Mouse (Mus musculus): ENCODE data around the gene C87499.

C87499 gene

GRCm38 (mm10) chr4:88634311-88634710 lies at the start of gene C87499:
C87499 (minus strand) TSS chr4:88634411.
- DNase-seq (ENCODE audit: low spot score in 2 of 2): no peak

- no peak for DNase-seq (ENCODE audit: low spot score in 2 of 2)
Measured at GRCm38 (mm10) chr4:88683812-88684211, 49.6 kb upstream of the C87499 start, which contains the start of gene Ifna2. Ifna2 (minus strand) TSS chr4:88683912.

- no peak for DNase-seq (ENCODE audit: low spot score in 2 of 2)
Measured at GRCm38 (mm10) chr4:88681353-88681752, 47.1 kb upstream of the C87499 start.

- DNase-seq (ENCODE audit: low spot score in 2 of 2): peak in 1 of 2 experiments; percentile 34
Measured at GRCm38 (mm10) chr4:88680362-88680761, 46.2 kb upstream of the C87499 start.

DNA sequence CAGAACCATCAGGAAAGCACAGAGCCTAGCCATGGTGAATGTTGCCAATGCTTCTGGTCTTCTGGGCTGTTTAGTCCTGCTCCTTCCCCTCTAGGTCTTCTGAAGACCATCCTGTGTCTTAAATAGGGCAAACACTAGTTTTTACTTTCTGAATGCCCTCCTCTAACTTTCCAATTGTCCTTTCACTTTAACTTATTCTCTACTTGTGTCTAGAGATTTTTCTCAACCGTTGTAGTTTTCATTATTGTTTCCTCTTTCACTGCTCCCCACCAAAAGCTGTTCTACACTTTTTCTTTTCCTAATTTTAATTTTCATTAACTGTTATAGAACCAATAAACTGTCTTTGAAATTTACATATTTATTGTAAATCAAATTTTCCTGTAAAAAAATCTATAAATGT lies 42.6 kb upstream of the C87499 start, which contains the start of gene Ifna16:
Gene Ifna16 (minus strand): TSS at position 101 of the 400 bp plus-strand sequence.
- no peak for DNase-seq (ENCODE audit: low spot score in 2 of 2)

GRCm38 (mm10) chr4:88655461-88655860 lies 21.2 kb upstream of the C87499 start:
- no peak for DNase-seq (ENCODE audit: low spot score in 2 of 2)

DNA sequence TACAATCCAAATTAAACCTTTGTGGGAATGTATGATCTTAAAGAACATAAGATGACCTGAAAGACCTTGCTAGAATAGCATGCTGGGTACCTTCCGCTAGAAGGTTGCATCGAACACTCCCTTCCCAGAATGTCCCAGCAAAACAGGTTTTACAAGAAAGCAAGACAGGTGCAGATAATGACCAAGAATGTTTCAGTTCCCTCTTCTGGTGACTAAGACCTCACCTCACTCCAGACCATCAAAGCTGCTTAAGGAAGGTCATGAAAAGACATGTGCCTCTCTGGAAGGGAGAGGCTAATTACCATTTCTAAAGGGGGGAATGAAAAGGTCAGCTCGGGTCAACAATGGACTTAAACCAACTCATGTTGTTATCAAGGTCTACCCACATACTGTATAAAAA lies 19.4 kb upstream of the C87499 start:
- no peak for DNase-seq (ENCODE audit: low spot score in 2 of 2)

GRCm38 (mm10) chr4:88644359-88644758 lies 10.1 kb upstream of the C87499 start, which contains the start of gene Ifna13:
Ifna13 (minus strand) TSS chr4:88644459.
- no peak for DNase-seq (ENCODE audit: low spot score in 2 of 2)

DNA sequence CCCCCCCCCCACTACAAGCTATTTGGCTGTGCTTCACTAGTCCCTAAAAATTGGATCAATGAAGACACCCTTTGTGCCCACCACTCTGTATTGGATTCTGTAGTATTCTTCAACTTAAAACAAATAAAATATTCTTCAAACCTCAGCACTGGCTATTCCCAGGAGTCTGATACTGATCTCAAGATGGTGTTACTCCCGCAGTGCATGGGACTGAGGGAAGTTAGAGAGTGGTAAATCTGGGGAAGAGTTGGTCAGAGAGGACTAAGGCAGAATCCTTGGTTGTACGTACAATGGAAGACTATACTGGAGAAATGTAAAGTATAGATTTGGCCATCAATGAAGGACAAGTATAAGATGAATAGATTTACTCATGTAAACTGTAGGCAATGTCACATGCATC lies 8.3 kb upstream of the C87499 start:
- no peak for DNase-seq (ENCODE audit: low spot score in 2 of 2)

- DNase-seq (ENCODE audit: low spot score in 2 of 2): peak; percentile 83 to 86
Measured at GRCm38 (mm10) chr4:88641077-88641831, 7.0 kb upstream of the C87499 start.

DNA sequence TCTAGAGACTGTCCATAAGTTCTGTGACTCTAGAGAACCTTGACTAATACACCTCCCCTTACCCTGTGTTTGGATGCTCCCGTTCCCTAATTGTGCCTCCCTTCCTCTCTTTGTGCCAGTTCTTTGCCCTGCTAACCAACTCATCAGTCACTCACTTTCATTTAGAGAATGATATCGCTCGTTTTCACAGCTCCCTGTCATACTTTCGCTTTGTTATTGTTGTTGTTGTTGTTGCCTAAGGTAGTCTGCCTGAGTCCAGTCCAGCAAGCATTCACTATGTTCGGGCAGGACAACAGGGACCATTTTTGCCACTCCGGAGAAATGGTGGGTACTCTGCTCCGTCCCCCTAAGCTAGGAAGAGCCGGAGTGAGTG lies 6.5 kb upstream of the C87499 start:
- no peak for DNase-seq (ENCODE audit: low spot score in 2 of 2)

DNA sequence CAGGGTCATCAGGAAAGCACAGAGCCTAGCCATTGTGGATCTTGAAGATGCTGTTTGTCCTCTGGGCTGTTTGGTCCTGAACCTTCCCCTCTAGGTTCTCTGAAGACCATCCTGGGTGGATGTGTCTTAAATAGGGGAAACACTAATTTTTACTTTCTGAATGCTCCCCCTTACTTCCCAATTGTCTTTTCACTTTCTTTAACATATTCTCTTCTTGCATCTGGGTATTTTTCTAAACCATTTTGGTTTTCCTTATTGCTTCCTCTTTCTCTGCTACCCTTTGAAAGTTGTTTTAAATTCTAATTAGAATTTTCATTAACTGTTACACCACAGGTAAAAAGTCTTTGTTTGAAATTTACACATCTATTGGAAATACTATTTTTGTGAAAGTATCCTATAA lies 30.9 kb downstream of the C87499 start, which contains the start of gene Ifna12:
Gene Ifna12 (minus strand): TSS at position 101 of the 400 bp plus-strand sequence.
- DNase-seq (ENCODE audit: low spot score in 2 of 2): no peak

DNA sequence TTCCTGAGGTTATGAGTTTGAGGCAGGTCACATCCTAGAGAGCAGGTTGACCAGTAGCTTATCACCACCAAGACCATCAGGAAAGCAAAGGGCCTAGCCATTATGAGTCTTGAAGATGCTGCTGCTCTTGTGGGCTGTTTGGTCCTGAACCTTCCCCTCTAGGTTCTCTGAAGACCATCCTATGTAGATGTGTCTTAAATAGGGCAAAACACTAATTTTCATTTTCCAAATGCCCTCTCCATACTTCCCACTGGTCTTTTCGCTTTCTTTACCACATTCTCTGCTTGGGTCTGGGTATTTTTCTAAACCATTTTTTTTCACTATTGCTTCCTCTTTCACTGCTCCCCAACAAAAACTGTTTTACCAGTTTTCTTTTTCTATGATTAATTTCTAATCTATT lies 41.9 kb downstream of the C87499 start, which contains the start of gene Ifna9:
Gene Ifna9 (minus strand): TSS at position 101 of the 400 bp plus-strand sequence.
- DNase-seq (ENCODE audit: low spot score in 2 of 2): no peak

All from frontal cortex, postnatal 36 days (tissue).